Mouse (Mus musculus) C2C12 (cell line): ENCODE measurements around the gene Slamf9.
A peak's percentile ranks its signal among the peaks of the same experiment; 100 is the strongest.

ENCODE experiments used
- CTCF ChIP-seq: IDR thresholded peaks from one replicate; pipeline ENCODE4 v1.5.1; 2011; ENCODE audit not compliant: control insufficient read depth, insufficient read depth, insufficient read length
- MAX ChIP-seq: IDR thresholded peaks from one replicate; pipeline ENCODE4 v1.6.1; 2011; ENCODE audit warnings: mild to moderate bottlenecking, control low read depth
- MYOD1 ChIP-seq: IDR thresholded peaks from one replicate; pipeline ENCODE4 v1.6.1; 2011; ENCODE audit warnings: low read depth; ENCODE audit not compliant: control insufficient read depth, insufficient read length
- MYOG ChIP-seq: IDR thresholded peaks from one replicate; pipeline ENCODE4 v1.6.1; 2011; ENCODE audit not compliant: control insufficient read depth, insufficient read length; ENCODE audit errors: extremely low read depth
- USF1 ChIP-seq: IDR thresholded peaks from one replicate; pipeline ENCODE4 v1.6.1; 2011; ENCODE audit warnings: low read depth, mild to moderate bottlenecking, control low read depth, moderate library complexity

GRCm38 (mm10) chr1:172503111-172503997, 28.2 kb downstream of the Slamf9 start:
- TF ChIP-seq USF1 (no peak), CTCF (no peak), MAX (no peak), MYOD1 (peak; percentile 32), MYOG (no peak)
